Mouse (Mus musculus) kidney, postnatal 4 days (tissue): ENCODE measurements around the gene Lsg1.

Experiments used
- DNase-seq, 2 experiments: peaks; one replicate each; pipeline ENCODE4 v3.0.0; 2021; ENCODE audit warnings: mixed read lengths in 2 of 2

Gene Lsg1

DNA sequence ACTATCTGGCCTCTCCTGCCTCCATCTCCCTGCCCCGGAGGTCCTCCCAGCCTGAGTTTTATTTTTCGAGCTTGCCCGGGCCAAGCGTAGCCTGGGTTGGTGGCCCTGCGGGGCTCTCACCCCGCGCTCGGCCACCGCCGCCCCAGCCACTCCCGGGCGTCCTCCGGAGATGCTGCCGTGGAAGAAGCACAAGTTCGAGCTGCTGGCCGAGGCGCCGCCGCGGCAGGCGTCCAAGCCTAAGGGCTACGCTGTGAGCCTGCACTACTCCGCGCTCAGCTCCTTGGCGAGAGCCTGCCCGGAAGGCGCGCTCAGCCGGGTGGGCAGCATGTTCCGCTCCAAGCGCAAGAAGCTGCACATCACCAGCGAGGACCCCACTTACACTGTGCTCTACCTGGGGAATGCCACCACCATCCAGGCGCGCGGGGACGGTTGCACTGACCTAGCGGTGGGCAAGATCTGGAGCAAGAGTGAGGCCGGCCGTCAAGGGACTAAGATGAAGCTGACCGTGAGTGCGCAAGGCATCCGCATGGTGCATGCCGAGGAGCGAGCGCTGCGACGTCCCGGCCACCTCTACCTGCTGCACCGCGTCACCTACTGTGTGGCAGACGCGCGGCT lies 13.1 kb upstream of the Lsg1 start:
- peak; percentile 74 to 84 for DNase-seq

DNA sequence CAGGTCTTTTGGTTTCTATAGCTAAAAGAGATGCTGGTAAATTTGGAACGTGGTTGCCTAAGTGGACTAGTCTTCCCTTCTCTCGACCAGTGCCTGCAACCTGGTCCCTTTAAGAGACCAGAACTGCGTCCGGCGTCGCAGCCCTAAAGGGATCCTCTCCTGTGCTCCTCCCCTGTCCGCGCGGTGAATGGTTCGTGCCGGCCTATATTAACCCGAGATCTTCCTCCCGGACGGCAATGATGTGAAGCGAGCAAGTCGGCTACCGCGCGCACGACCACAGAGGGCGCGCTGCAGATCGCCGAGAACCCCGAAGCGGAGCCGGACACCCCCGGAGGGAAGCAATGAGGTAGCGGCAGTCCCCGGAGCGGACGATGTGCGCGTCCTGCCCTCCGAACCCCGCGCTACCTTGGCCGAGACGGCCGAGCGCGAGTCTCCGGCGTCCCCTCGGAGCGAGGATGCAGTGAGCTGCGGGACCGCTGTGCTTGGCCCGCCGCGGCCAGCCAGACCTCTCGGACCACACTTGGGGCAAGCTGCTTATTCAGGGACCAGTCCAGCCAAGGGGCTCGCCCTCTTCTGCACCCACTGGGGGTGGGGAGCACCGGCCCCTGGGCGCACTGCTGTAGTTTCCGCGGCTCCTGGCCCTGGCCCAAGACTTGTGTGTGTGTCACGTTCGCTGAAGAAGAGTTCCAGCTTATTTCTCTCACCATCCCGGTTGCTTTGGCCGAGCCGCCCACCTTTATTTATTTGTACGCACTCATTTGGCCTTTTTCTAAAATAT lies 12.3 kb upstream of the Lsg1 start, which contains the start of gene Fam43a:
Gene Fam43a, plus strand, starts transcription at position 233 of the 778 bp plus-strand sequence.
- peak; percentile 90 to 94 for DNase-seq

DNA sequence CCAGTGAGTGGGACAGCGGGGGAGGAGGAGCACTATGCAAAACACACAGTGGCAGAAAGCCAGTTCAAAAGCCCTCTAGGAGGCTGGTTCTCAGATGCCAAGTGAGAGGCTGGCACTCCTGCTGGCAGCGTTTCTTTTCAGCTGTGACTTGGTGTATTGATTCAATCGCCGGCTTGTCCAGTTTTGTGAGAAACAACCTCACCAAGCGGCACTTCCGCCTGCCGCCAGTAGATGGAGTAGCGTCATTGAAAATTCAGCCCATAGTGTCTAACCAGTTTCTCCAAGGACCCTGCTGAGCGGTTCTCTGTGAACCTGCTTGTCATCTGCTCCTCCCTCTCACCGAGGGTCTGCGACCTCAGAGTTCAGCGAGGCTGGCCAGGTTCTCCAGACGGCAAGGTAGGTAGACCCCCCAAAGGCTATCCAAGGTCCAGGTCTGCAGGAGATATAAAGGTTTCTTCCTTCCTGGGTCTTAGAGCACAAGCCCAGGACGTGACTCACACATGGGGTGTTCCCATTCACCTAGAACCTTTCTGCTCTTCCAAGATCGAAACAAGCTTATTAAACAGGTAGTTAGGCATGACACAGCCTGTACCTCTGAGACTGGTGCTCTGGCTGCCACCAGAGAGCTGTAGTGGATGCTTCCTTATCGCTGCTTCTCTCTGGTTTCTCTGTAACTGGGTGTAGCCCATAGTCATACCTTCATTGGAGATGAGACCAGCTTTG lies 9.7 kb upstream of the Lsg1 start:
- peak; percentile 93 to 94 for DNase-seq

DNA sequence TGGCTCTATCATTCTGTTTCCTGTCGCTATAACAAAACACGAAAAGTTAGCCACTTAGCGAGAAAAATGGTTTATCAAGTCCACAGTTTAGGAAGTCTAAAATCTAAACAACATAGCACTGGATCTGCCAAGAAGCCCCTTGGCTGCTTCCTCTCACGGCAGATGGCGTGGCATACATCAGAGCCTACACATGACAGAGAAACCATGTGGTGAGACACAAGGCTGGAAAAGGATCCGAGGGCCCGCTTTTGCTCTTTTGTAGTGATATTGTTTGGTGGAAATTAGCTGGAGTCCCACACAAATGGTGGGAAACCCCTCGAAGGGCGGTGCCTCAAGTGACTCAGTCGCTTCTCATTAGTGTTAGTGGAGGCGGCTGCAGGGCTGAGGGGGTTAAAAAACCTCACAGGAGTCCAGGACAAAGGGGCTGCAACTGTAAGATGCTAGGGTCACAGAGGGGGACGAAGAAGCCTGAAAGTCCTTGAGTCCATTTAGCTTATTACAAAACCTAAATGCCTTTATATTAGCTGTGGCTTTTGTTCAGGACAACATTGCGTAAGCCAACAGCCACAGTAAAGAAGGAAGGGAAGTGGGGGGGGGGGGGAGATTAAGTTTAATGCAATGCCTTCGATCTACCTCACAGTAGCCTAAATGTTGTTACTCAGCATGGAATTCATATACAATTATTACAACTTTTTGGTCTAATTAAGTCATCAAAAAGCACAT lies 8.6 kb upstream of the Lsg1 start:
- DNase-seq, result no peak

DNA sequence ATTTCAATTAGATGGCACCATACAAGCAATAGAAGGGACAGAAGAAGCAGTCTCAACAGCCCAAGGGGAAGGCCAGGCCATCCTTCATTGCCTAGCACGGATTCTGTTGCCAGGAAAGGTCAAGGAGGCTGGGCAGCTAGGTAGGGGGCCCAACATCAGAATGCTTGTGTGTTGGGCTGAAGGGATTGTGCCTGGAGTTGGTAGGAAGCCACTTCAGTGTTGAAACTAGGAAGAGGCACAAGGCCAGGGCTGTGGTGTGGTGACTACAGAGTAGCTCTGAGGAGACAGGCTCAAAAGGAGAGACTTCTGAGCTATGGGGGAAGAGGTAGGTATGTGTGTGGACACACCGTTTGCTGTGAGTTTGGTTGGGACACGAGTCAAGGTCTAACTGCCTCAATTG lies 8.0 kb upstream of the Lsg1 start:
- no peak for DNase-seq

DNA sequence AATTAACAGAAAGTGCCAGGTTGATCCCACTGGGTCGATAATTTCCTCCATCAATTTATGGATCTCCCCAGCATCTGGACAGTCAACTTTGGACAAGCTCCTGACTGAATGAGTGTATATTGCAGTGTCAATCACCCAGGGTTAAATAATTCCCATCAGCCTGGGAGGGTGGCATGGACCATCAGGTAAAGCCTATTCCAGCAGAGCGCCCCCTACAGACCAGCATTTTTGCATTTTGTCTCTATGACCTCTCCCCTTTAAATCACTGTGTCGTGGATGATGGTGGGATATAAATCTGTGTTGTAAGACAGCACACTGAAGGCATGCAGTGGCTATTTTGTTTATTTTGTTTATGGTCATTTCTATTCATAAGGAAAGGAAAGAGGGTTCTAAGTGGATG lies 4.6 kb upstream of the Lsg1 start:
- DNase-seq, result no peak

DNA sequence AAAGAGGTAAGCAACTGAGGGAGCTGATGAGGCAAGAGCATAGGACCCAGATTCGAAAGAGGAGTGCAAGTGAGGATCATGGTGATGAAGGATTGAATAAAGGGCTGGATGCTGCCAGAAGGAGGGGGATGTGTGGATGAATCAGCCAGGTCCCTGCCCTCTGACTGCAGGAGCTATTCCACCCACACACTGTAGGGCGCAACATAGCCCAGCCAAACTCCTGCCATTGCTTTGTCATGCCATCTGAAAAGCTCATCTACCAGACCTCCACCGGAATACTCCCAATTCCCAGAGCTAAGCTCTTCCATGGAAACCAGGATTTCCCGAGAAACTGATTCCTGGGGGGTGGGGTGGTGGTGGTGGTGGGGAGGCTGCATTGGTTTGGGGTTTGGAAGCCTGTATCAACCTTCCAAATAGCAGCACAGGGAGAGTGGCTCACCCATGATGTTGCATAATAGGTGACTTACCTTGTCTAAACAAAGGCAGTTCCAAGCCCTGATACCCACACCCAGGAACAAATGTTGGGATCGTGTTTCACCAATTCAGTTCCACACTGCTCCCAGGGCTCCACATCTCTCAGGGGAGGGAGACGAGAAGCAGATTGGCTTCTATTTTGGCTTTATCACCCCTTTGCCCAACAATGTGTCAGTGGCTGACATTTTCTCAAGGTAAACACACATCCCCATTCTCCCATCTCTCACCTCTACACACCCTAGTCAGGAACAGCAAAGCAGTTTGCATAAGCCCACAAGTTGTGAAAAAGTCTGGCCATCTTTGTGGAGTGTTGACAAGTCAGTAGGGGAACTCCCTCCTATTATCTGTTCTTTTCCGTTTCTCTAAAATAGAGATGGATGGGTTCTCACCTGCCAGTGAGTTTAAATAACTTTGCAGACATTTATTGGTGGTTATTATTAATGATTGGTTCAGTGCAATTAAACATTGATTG lies 3.1 kb upstream of the Lsg1 start:
- DNase-seq, result no peak

DNA sequence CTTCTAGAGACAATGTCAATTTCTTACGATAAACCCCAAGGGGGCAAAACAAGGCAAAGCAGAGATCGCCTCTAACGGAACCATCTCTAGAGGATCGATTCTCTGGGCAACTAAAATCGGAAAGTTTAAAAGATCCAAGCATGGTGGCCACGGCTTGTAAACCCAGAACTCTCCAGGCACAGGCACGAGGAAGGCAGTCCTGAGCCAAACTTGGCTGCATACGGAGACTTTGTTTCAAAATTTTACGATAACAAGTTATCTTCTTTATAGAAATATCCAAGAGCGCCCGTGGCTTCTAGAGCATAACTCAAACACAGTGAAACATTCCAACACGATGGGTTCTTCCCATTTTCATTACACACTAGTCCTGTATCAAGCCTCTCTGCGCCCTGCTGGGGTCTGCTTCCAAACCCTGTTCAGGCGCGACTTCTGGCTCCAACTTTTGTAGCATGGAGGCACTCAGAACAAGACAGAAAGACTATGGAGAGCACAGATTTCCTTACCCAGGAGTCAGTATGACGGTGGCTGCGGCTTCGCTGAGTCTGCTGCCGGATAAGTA lies 378 bp downstream of the Lsg1 start:
- no peak for DNase-seq

DNA sequence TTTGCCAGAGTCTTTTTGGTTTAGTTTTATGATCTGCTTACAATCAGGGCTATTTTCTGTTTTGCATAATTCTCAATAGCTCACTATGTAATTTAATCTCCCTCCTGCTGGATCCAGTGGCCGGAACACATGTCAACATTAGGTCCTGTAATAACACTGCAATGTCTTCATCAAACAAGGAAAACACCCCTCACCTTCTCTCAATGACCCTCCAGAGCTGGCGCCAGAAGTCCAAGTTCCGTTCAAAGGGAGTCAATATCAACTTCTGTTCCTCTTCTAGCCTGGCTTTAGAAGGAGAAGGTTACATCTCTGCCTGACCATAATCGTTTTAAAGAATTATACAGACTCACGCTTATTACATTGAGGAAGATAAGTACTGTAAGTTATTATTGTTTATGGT lies 6.6 kb downstream of the Lsg1 start:
- DNase-seq, result no peak

DNA sequence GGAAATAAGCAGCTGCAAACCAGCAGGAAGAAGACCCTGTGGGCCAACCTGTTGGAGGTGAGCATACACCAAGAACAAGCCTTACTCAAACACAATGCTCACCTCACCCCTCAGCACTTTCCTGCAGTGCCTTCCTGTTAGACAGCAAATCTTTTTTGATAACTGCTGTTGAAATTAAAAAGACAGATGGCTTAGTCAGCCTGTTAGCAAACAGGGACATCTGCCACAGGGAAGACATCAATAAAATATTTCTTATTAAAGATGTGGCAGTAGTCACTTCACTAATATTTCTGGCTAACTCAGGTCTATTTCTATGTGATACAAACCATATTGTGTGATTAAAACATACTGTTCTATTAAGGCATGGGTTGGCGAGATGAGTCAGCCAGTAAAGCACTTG lies 11.0 kb downstream of the Lsg1 start:
- DNase-seq, result no peak

DNA sequence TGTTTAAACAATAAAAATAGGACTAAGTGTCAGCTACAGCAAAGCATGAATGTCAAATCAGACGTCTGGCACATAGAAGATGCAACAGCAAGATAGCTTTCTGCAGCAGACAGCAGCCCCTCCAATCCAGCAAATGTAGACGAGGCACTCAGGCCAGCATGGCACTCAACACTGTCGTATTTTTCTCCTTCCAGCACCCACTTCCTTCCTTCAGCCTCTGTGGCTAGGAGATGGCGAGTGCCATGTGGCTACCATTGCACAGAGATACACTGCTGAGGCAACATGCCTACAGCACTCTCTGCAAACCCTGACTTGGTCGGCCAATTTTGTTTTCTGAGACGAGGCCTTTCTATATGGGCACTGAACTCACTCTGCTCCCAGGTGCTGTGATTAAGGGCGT lies 11.6 kb downstream of the Lsg1 start:
- DNase-seq, result no peak

DNA sequence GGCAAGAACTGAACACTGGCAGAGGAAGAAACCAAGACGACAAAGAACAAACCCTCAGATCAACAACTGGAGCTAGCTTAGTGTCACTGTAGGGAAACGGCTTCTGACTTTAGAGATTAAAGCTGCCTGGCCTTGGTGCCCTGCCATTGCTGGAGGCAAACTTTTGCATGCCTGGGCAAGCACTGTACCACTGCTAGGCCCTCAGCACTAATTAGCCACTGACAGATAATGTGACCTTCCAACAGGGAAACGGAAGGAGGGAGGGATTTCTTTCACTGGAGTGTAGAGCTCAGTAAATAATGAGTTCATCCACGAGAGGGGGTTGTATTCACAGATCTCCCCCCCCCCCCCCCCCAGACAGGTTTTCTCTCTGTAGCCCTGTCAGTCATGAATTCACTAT lies 15.2 kb downstream of the Lsg1 start:
- DNase-seq, result no peak

DNA sequence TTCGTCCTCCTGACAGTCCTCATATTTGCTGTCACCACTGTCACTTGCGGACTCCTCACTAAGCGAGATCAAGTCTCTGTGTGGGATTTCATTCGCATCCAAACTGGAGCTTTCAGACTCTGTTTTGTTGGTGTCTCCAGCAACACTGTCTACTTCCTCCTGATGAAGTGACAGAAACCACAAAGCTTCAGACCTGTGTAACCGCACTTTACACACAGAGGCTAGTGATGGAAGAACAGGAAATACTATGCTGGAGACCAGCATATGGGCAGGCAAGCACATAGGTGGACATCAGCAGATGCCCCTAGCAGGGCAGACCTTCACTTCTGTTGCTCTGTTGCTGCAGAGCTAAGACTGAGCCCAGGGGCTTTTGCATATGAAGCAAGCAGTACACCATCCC lies 16.0 kb downstream of the Lsg1 start:
- no peak for DNase-seq

DNA sequence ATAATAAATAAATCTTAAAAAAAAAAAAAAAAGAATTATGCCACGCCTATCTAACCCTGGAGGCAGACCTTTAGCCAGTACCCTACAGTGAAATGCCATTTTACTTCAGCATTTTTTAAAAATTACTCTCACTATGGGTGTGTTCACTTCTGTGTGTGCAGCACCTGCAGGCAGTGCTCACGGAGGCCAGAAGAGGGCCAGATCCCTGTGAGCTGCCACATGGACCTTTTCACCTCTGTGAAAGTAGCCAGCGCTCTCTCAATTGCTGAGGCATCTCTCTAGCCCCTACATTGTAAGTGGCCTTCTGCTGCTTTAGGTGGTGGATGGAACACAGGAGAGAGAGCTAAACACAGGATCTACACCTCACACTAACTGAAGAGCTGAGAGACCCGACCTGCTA lies 17.2 kb downstream of the Lsg1 start:
- no peak for DNase-seq

DNA sequence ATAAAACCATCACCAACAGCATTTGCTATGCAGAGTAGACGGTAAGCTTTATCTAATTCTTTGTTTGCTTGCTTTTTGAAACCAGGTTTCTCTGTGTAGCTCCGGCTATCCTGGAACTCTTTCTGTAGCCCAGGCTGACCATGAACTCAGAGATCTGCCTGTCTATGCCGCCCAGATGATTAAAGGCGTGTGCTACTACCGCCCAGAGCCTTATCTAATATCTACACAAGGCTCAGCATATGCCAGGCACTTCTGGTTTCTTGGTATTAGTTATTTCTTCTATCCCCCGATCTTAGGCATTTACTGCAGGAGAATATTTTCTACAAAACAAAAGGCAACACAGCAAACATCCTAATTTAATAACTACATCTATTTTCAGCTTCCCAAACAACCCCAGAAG lies 21.8 kb downstream of the Lsg1 start:
- no peak for DNase-seq

DNA sequence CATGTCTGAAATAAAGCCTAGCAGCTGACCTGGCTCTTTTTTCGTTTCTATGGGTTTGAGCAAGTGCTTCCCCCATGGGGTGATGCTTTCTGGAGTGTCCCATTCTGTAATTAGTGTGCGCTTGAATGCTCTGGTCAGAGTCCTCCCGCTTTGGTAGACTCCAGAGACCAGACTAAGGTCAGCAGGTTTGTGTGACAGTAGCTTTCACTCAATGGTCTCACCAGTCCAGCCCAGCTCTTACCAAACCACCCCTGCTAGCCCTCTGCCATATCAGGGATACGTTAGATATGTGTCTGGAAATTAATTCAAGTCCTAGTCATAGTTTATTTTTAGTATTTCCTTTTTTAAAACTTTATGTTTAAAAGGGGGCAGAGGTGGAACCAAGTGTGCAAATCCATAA lies 26.8 kb downstream of the Lsg1 start:
- no peak for DNase-seq

DNA sequence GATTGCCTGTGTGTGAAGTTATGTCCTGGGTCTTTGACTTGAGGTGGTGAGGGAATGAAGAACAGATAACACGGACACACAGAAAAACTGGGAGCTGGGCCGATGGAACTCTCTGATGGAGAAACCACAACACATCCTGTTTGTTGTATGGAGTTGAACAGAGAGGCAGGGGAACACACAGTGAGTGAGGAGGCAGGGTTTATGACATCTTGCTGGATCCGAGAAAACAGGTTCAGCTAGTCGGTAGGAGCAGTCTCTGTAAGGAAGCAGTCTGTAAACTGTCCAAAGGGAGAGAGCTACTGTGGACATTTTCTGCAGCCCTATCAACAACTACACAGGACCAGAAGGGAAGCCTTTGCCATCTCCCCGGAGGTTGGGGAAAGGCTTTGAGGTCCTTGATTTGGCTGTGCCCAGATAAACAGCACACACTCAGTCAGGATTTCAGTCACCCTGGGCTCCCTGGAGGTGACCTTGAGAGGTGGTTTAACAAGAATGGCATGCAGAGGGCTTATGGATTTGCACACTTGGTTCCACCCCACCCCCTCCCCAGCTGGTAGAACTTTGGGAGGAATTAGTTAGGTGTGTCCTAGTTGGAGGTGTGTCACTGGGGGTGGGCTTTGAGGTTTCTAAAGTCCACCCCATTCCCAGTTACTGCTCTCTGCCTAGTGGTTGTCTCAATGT lies 27.9 kb downstream of the Lsg1 start:
- DNase-seq, result no peak

DNA sequence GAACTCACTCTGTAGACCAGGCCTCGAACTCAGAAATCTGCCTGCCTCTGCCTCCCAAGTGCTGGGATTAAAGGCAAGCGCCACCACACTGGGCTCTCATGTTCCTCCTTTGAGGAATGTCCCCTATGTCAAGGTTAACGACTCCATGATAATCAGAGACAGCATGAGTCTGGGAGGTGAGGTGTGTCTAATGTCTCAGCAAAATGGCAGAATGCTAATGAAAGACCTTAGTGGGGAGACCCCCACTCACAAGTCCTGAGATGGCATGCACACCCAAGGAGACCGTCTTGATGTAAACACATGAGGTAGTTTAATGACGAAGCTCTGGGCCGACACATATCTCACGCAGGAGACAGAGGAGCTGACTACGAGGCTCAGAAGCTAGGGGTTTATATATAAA lies 33.3 kb downstream of the Lsg1 start:
- DNase-seq, result no peak

DNA sequence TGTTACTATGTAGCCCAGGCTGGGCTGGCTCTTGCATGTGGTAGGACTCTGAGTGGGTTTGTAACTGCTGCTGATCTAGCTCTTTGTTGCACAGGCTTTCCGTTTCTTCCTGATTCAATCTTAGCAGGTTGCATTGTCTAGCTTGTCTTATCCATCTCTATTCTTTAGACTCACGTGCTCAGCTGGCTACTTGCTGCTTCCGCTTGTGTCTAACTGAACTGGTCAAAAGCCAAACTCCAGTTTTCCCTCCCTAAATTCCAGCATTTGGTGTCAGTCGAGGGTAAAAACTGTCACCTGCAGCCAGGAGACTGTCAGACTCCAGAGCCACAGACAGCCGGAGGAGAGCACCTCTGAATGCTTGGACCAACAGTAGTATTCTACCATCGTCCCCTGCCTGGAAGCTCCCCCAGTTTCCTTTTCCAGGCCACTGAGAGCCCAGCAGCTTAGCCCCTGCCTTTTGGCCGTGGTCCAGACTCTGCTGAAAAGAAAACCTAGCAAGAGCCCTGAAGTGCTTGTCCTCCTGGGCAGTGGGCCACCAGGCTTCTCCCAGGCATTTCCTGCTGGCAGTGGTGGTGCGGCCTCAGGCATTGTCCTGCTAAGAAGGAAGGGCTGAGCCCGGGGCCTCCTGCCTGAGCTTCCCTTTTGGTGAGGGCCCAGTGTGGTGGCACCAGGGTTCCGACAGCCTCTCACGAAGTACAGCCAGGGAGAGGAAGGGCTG lies 34.6 kb downstream of the Lsg1 start:
- DNase-seq, result peak; percentile 83 to 90

DNA sequence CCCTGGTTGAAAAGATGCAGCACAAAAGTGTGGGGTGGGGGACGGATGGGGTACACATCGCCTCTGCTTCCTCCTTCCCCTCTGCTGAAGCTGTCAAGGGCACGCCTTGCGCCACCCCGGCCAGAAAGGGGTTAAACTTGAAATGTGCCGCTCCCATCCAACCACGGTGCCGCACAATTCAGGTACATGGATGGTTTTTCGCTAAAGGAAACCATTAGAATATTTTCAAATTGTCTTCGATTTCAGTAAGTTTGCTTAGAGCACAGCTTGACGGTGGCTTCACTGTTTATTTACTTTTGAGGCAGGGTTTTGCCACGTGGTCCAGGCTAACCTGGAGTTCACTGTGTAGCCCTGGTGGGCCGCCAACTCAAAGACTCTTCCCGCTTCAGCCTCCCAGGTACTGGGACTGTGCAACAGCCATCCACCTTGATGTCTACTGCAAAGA lies 36.6 kb downstream of the Lsg1 start, which contains the start of gene Tmem44:
Gene Tmem44, minus strand, starts transcription at position 95 of the 445 bp plus-strand sequence.
- DNase-seq, result no peak
